Mouse (Mus musculus) forebrain, postnatal 0 days (tissue): ENCODE measurements at regions not wholly inside any gene's neighbourhood (a gene's known extent, or its start where the extent isn't known, plus 50 kb on each side); places are given as distances from the start of the nearest gene placed in this dataset.

Experiments
- ATAC-seq: fragments of 200-750 bp; cut with Nextera tagmentation; 2 replicates; pipeline ENCODE4 v1.8.0; 2017; ENCODE audit warnings: mild to moderate bottlenecking, moderate library complexity
- DNase-seq: peaks from one replicate; pipeline ENCODE4 v3.0.0-alpha.2; 2015
- H3K27ac ChIP-seq: fragments of 300-500 bp; sonication (generic); 2 replicates; pipeline ENCODE4 v1.5.1; 2014; ENCODE audit warnings: low read depth, mild to moderate bottlenecking, antibody characterized with exemption, low read length, moderate library complexity, mixed read lengths
- H3K27me3 ChIP-seq: fragments of 300-500 bp; sonication (generic); 2 replicates; pipeline ENCODE4 v1.6.1; 2014; ENCODE audit warnings: mild to moderate bottlenecking, low read length, mixed read lengths; ENCODE audit not compliant: insufficient read depth
- H3K36me3 ChIP-seq: fragments of 300-500 bp; sonication (generic); 2 replicates; pipeline ENCODE4 v1.6.1; 2014; ENCODE audit warnings: mild to moderate bottlenecking, moderate library complexity; ENCODE audit not compliant: insufficient read depth
- H3K4me1 ChIP-seq: fragments of 300-500 bp; sonication (generic); 2 replicates; pipeline ENCODE4 v1.6.1; 2014; ENCODE audit warnings: antibody characterized with exemption; ENCODE audit not compliant: insufficient read depth
- H3K4me2 ChIP-seq: fragments of 300-500 bp; sonication (generic); 2 replicates; pipeline ENCODE4 v1.6.1; 2014; ENCODE audit warnings: low read depth, mild to moderate bottlenecking, moderate library complexity
- H3K4me3 ChIP-seq: fragments of 300-500 bp; sonication (generic); 2 replicates; pipeline ENCODE4 v1.5.1; 2014; ENCODE audit warnings: low read depth, low read length, mixed read lengths
- H3K9ac ChIP-seq: fragments of 300-500 bp; sonication (generic); 2 replicates; pipeline ENCODE4 v1.6.1; 2014; ENCODE audit warnings: mild to moderate bottlenecking
- H3K9me3 ChIP-seq: fragments of 300-500 bp; sonication (generic); 2 replicates; pipeline ENCODE4 v1.6.1; 2016; ENCODE audit warnings: low read length
- CTCF ChIP-seq: sonication (generic); IDR thresholded peaks from 2 replicates; pipeline ENCODE4 v1.5.1; 2016; ENCODE audit warnings: antibody characterized with exemption, control low read depth, low read depth

DNA sequence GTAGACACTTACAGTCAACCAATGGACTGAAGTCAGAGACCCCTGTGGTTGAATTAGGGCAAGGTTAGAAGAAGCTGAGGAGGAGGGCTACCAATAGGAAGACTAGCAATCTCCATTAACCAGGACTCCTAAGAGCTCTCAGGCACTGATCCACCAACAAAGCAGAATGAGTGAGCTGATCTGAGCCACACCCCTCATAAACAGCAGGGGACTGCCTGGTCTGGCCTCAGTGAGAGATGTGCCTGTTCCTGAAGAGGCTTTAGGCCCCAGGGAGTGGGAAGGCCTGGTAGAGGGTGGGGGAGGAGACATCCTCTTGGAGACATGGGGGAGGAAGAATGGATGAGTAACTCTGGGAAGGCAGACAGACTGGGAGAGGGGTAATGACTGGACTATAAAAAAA is 1445.6 kb upstream of the Acvr2a start:
- no peak for TF ChIP-seq CTCF
- H3K4me3 ChIP-seq, result no peak overlapping the region
- no peaks in the 10 kb centered on the region for H3K27me3 ChIP-seq
- DNase-seq (no peak), ATAC-seq (no peak)
- no peaks in the 10 kb centered on the region for H3K9me3 ChIP-seq
- H3K4me2 ChIP-seq, result no peak overlapping the region
- no peaks in the 10 kb centered on the region for H3K4me1 ChIP-seq
- no peak overlapping the region for H3K27ac ChIP-seq
- H3K36me3 ChIP-seq, result no peaks in the 10 kb centered on the region
- no peak overlapping the region for H3K9ac ChIP-seq
